Mouse (Mus musculus) layer of hippocampus, postnatal 36 days (tissue): ENCODE measurements at regions not wholly inside any gene's neighbourhood (a gene's known extent, or its start where the extent isn't known, plus 50 kb on each side); places are given as distances from the start of the nearest gene placed in this dataset.
A peak's percentile ranks its signal among the peaks of the same experiment; 100 is the strongest.
"Not testable (repeated sequence)": the region's sequence is repeated elsewhere in the genome, so short reads cannot be mapped to it uniquely, and the experiment has no call there.

Experiments
- DNase-seq, 2 experiments: peaks; one replicate each; pipeline ENCODE4 v3.0.0; 2022

DNA sequence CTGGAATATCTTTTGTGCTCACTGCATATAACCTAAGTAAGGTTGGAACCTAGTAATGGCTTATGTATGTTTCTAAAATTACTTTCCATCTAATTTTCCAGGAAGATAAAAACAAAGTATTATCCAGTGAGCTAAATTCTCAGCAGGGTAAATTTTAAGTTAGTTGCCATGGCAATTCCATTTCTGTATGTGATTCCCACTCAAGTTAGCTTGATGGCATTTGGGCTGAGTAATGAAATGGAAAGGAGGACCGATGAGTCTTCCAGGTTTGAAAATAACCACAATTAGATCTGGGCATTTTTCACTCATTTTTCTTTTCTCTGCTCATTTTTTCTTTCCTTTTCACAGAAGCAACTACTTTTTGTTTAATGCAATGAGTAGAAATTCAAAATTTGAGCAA, 398.4 kb upstream of the Gm10801 start:
- no peak for DNase-seq

DNA sequence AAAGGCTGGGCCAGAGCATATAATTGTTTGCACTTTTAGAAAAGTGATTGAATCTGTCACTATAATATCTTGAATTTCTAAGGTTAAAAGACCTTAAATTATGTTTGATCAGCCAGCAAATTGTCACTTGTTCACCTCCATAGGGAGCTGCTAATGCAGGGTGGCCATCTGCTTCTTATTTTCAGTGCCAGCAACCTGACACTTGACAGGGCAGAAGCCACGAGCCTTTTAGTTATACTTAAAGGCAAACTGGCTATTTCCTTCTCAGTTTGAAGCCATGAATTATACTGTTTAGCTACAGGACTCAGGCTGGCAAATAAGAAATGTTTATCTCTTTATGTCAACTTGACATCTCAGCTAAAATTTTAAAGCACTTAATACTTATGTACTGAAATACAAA, 392.5 kb upstream of the Gm10801 start:
- DNase-seq = no peak

DNA sequence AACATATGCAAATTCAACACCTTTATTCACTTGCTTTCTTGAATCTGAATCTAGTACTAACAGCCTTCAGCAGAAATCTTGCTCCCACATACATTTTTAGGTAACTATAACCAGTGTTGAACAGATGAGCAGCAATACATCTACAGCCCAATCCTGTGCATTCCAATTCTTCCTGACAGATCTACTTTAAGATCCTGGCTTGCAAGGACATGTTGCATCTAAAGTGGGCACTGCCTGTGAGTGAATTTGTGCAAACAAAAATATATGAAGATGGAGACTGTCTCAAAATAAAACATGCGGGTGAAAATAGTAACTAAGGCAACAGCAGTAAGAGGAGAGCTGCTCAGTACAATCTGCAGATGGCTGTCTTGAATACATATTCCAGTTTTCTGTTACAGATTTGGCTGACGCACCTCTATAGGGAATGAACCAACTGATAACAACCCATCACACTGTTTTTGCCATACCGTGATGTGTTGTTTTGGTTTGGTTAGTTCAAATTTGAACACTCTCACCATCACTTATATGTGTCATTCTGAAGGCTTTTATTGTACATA, 375.2 kb upstream of the Gm10801 start:
- no peak for DNase-seq

DNA sequence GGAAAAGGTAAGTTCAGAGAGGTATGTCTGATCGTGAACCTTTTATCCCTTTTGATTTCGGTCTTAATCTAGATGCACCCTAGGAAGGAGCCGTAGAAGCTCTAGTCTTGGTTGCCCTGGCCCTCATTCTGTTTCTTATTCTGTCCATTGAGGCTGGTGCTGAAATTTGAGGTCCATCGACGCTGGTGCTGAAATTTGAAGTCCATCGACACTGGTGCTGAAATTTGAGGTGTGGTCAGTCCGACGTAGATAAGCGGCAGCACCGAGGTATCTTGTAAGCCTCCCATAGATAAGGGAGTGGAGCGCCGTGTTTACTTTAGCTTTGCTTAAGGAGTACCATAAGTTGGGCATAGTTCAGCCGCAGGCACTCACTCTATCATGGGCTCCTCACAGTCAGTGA, 332.0 kb upstream of the Gm10801 start:
- not testable (repeated sequence) for DNase-seq

DNA sequence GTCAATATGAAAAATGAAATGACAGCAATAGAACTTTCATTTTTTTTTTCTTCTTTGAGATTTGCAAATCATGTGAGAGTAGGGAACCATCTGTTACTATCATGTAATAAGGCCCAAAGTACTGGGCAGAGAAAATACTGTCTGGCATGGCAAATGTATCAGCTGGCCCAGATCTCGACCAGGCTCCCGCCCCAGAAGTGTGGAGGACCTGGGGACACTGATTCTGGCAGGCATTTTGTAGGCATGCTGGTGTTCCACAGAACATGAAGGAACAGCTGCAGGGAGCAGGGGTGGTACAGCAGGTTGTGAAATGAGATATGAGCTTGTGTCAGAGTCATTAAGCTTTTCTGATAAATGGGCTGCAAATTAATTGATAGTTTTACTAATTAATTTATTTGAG, 307.8 kb upstream of the Gm10801 start:
- DNase-seq = peak; percentile 14 to 16

DNA sequence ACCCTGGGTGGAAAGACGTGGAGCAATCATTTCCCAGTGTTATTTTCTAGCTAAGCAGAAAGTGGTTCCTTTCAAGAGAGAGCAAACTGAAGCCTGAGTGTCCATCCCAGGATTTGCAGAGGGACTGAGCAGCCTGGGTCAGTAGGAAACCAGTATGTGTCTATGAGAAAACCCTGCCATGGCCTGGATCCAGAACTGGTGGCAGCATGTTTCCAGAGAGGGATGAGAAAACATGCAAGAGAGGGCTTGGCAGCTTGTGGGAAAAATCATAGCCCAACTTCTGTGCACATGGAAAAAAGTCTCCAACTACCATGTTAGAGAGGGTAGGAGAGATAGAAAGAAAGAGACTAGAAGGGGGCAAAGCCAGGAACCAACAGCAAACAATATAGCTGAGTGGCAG, 282.8 kb upstream of the Gm10801 start:
- DNase-seq = no peak
